Mouse (Mus musculus) MEL (cell line): ENCODE measurements at regions not wholly inside any gene's neighbourhood (a gene's known extent, or its start where the extent isn't known, plus 50 kb on each side); places are given as distances from the start of the nearest gene placed in this dataset.

ENCODE experiments used
- DNase-seq: peaks from one replicate; pipeline ENCODE4 v3.0.0; 2011; ENCODE audit warnings: low read depth, low spot score
- H3K27ac ChIP-seq: 2 replicates; pipeline ENCODE4 v1.5.1; 2012; ENCODE audit warnings: low read depth, mild to moderate bottlenecking, control low read depth, low read length, moderate library complexity; ENCODE audit not compliant: control insufficient read depth
- H3K27me3 ChIP-seq, 2 experiments: fragments of 150-350 bp in 1 of 2; sonication (generic) in 1 of 2; 2 replicates each; pipeline ENCODE4 v1.6.1; 2012; ENCODE audit warnings: low read length in 2 of 2, mild to moderate bottlenecking in 2 of 2, improper control_type of control experiment in 1 of 2, moderate library complexity in 1 of 2; ENCODE audit not compliant: insufficient read depth in 2 of 2, control insufficient read depth in 1 of 2
- H3K36me3 ChIP-seq, 2 experiments: 2 replicates each; pipeline ENCODE4 v1.6.1; 2012 to 2014; ENCODE audit warnings: low read length in 2 of 2, improper control_type of control experiment in 1 of 2, inconsistent platforms in 1 of 2, mild to moderate bottlenecking in 1 of 2; ENCODE audit not compliant: insufficient read depth in 2 of 2, control insufficient read depth in 1 of 2
- H3K4me1 ChIP-seq, 2 experiments: fragments of 150-350 bp in 1 of 2; sonication (generic) in 1 of 2; 2 replicates each; pipeline ENCODE4 v1.6.1; 2012; ENCODE audit warnings: low read length in 2 of 2, improper control_type of control experiment in 1 of 2, mild to moderate bottlenecking in 1 of 2; ENCODE audit not compliant: insufficient read depth in 2 of 2, control insufficient read depth in 1 of 2
- H3K4me3 ChIP-seq, 2 experiments: fragments of 150-350 bp in 1 of 2; sonication (generic) in 1 of 2; 2 replicates each; pipeline ENCODE4 v1.5.1; 2012; ENCODE audit warnings: low read depth in 2 of 2, low read length in 2 of 2, mild to moderate bottlenecking in 2 of 2, moderate library complexity in 2 of 2, control low read depth in 1 of 2, improper control_type of control experiment in 1 of 2; ENCODE audit not compliant: control insufficient read depth in 1 of 2, insufficient read depth in 1 of 2
- H3K79me2 ChIP-seq: 2 replicates; pipeline ENCODE4 v1.6.1; 2012; ENCODE audit warnings: mild to moderate bottlenecking, low read length, moderate library complexity; ENCODE audit not compliant: control insufficient read depth, poor library complexity, insufficient read depth
- H3K9ac ChIP-seq: 2 replicates; pipeline ENCODE4 v1.6.1; 2012; ENCODE audit warnings: low read depth, mild to moderate bottlenecking, control low read depth, low read length, moderate library complexity; ENCODE audit not compliant: control insufficient read depth, poor library complexity, severe bottlenecking
- H3K9me3 ChIP-seq: fragments of 150-350 bp; sonication (generic); replicated peaks from 2 replicates; pipeline ENCODE4 v1.6.1; 2012; ENCODE audit warnings: mild to moderate bottlenecking, low read length, improper control_type of control experiment, moderate library complexity; ENCODE audit not compliant: insufficient read depth
- BHLHE40 ChIP-seq: IDR thresholded peaks from 2 replicates; pipeline ENCODE4 v1.6.1; 2012; ENCODE audit warnings: low read depth, mild to moderate bottlenecking, inconsistent platforms, low read length, improper control_type of control experiment, borderline replicate concordance
- CHD1 ChIP-seq: IDR thresholded peaks from 2 replicates; pipeline ENCODE4 v1.6.1; 2012; ENCODE audit warnings: low read depth, mild to moderate bottlenecking, inconsistent platforms, low read length, improper control_type of control experiment
- CTCF ChIP-seq, 3 experiments: IDR thresholded peaks in 2 of 3; conservative IDR thresholded peaks in 1 of 3; 2 replicates each; pipeline ENCODE4 v1.5.1; 2011 to 2012; ENCODE audit warnings: low read length in 3 of 3, low read depth in 2 of 3, mild to moderate bottlenecking in 2 of 3, improper control_type of control experiment in 1 of 3, inconsistent platforms in 1 of 3, mixed read lengths in 1 of 3, moderate library complexity in 1 of 3; ENCODE audit not compliant: control insufficient read depth in 1 of 3, insufficient read depth in 1 of 3, poor library complexity in 1 of 3, severe bottlenecking in 1 of 3
- ELF1 ChIP-seq: IDR thresholded peaks from 2 replicates; pipeline ENCODE4 v1.6.1; 2014; ENCODE audit warnings: low read depth, mild to moderate bottlenecking, inconsistent platforms, low read length, improper control_type of control experiment, moderate library complexity
- ETS1 ChIP-seq: IDR thresholded peaks from 2 replicates; pipeline ENCODE4 v1.6.1; 2012; ENCODE audit warnings: low read depth, mild to moderate bottlenecking, inconsistent platforms, low read length, improper control_type of control experiment, moderate library complexity
- GATA1 ChIP-seq: IDR thresholded peaks from 2 replicates; pipeline ENCODE4 v1.6.1; 2011; ENCODE audit warnings: low read depth, low read length, improper control_type of control experiment
- HCFC1 ChIP-seq: IDR thresholded peaks from 2 replicates; pipeline ENCODE4 v1.6.1; 2012; ENCODE audit warnings: low read depth, mild to moderate bottlenecking, inconsistent platforms, low read length, improper control_type of control experiment, moderate library complexity
- JUND ChIP-seq: IDR thresholded peaks from 2 replicates; pipeline ENCODE4 v1.6.1; 2011; ENCODE audit warnings: low read depth, mild to moderate bottlenecking, improper control_type of control experiment, low read length
- MAZ ChIP-seq: IDR thresholded peaks from 2 replicates; pipeline ENCODE4 v1.6.1; 2012; ENCODE audit warnings: low read depth, mild to moderate bottlenecking, inconsistent platforms, low read length, improper control_type of control experiment
- MXI1 ChIP-seq: IDR thresholded peaks from 2 replicates; pipeline ENCODE4 v1.6.1; 2011; ENCODE audit warnings: mild to moderate bottlenecking, low read depth, low read length, improper control_type of control experiment
- MYB ChIP-seq: IDR thresholded peaks from 2 replicates; pipeline ENCODE4 v1.6.1; 2011; ENCODE audit warnings: mild to moderate bottlenecking, low read depth, low read length, improper control_type of control experiment
- MYC ChIP-seq: IDR thresholded peaks from 2 replicates; pipeline ENCODE4 v1.6.1; 2011; ENCODE audit warnings: low read depth, mild to moderate bottlenecking, low read length, improper control_type of control experiment, moderate library complexity
- POLR2A ChIP-seq, 2 experiments: IDR thresholded peaks; 2 replicates each; pipeline ENCODE4 v1.6.1; 2011 to 2012; ENCODE audit warnings: low read length in 2 of 2, mild to moderate bottlenecking in 2 of 2, control low read depth in 1 of 2, improper control_type of control experiment in 1 of 2, low read depth in 1 of 2, moderate library complexity in 1 of 2; ENCODE audit not compliant: control insufficient read depth in 1 of 2, insufficient read depth in 1 of 2, poor library complexity in 1 of 2
- POLR2AphosphoS2 ChIP-seq: IDR thresholded peaks from 2 replicates; pipeline ENCODE4 v1.6.1; 2011; ENCODE audit warnings: low read length, improper control_type of control experiment
- POLR2AphosphoS5 ChIP-seq: IDR thresholded peaks from 2 replicates; pipeline ENCODE4 v1.6.1; 2012; ENCODE audit warnings: low read depth, borderline replicate concordance, mild to moderate bottlenecking, inconsistent platforms, low read length, moderate library complexity, mixed read lengths
- SIN3A ChIP-seq: IDR thresholded peaks from 2 replicates; pipeline ENCODE4 v1.6.1; 2012; ENCODE audit warnings: low read length, improper control_type of control experiment, inconsistent platforms
- TAL1 ChIP-seq: IDR thresholded peaks from 2 replicates; pipeline ENCODE4 v1.6.1; 2012; ENCODE audit warnings: mild to moderate bottlenecking, inconsistent platforms, low read length, moderate library complexity, mixed read lengths
- TBP ChIP-seq: IDR thresholded peaks from 2 replicates; pipeline ENCODE4 v1.8.0; 2011; ENCODE audit warnings: low read depth, low read length, improper control_type of control experiment
- ZMIZ1 ChIP-seq: IDR thresholded peaks from 2 replicates; pipeline ENCODE4 v1.6.1; 2012; ENCODE audit warnings: low read depth, mild to moderate bottlenecking, inconsistent platforms, low read length, improper control_type of control experiment, moderate library complexity

DNA sequence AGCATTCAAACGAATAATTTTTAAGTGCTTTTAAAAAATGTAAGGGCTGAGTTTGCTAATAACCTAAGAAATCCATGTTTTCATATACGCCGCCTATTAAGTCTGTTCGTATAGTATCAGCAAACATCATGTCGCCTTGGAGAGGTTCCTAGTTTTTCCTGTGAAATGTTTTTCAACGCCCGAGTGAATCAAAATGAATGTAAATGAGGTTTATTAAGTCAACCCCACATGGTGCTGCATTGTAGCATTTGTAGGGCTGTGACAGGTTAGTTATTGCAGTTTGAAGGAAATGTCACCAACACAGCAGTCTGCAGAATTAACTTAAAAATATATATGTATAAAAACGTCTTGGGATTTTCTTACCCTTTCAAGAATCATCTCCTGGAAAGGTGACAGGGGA, 369.3 kb downstream of the Gm45692 start:
- no peaks in the 10 kb centered on the region for H3K79me2 ChIP-seq
- no peak overlapping the region for H3K9ac ChIP-seq
- H3K27me3 ChIP-seq: no peaks in the 10 kb centered on the region
- H3K4me3 ChIP-seq: no peak overlapping the region
- H3K4me1 ChIP-seq: no peaks in the 10 kb centered on the region
- TF ChIP-seq JUND: no peak
- TF ChIP-seq MXI1: no peak
- no peak for TF ChIP-seq MYB
- TF ChIP-seq GATA1: no peak
- no peak for TF ChIP-seq CHD1
- DNase-seq: no peak
- no peak overlapping the region for H3K27ac ChIP-seq
- no peaks in the 10 kb centered on the region for H3K9me3 ChIP-seq
- no peaks in the 10 kb centered on the region for H3K36me3 ChIP-seq

DNA sequence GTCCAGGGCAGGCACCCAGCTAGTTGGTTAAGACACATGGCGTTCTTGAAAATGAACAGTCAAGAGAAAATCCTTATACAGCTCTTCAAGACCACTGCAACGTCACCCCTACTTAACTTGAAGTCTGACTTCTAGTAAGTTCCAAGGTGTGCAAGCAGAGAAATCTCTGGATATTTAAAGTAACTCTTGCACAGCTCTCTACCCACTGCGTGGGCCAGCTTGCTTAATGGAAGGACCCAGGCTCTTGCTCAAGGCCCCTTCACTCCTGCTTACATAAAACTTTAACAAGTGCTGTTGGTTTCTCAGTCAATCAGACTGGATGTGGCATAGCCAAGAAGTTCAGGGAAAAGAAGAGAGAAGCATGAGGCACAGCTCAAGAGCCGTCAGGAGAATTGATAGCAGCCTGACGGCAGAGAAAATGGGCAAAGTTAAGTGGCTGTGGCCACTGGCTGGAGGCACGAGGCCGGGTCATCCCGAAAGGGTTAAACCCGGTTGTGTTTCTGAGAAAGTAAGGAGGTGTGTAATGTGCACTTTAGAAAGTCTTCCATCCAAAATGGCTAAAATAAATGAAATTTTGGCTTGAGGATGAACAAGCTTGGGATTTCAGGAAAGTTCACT, 382.0 kb downstream of the Gm45692 start:
- DNase-seq: no peak
- Histone ChIP-seq H3K9ac (no peak overlapping the region), H3K36me3 (no peaks in the 10 kb centered on the region), H3K27ac (no peak overlapping the region), H3K4me1 (no peaks in the 10 kb centered on the region), H3K4me3 (no peak overlapping the region), H3K27me3 (no peaks in the 10 kb centered on the region), H3K79me2 (no peaks in the 10 kb centered on the region), H3K9me3 (no peaks in the 10 kb centered on the region)
- TF ChIP-seq HCFC1 (no peak), SIN3A (no peak), MAZ (no peak), MXI1 (no peak), POLR2AphosphoS2 (no peak), BHLHE40 (no peak), POLR2A (IDR thresholded peaks at IDR 0.05; ENCODE audit: control insufficient read depth in 1 of 2, insufficient read depth in 1 of 2, low read depth in 1 of 2, low read length in 2 of 2, poor library complexity in 1 of 2) (no peak), CHD1 (no peak), TAL1 (no peak), ZMIZ1 (no peak), POLR2AphosphoS5 (no peak), TBP (no peak)

DNA sequence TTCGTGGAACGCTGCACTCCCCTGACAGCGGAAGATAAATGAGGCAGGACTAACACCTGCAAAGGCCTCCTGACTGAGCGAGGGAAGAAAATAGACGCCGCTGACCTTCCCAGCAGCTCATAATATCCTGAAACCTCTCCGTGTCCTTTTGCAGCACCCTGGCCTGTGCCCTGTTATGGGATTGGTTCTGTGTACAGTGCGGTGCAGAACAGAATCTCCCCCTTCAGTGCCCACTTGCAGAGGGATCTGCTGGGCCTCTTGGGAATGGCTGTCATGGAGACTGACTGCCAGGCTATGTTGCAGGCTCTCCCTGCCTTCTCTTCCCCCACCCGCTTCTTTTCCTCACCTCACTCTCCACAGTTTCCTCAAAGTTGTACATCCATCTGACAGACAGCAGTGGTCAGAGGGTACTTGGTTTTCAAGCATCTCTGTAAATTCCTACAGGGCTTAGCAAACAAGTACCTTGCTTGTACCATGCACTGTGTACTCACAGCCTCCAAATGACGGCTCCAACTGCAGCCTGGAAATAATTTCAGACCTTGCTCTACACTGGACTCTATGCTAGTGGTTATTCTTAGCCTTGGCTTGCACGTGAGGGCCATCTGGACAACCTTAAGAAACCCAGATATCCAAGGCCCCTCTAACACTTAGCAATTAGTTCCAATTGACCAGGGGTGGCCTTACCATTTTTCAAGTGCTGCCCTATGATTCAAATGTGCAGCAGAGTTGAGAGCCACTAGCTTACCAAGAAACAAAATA, 382.7 kb downstream of the Gm45692 start:
- no peaks in the 10 kb centered on the region for H3K79me2 ChIP-seq
- H3K27me3 ChIP-seq: no peaks in the 10 kb centered on the region
- DNase-seq: no peak
- H3K27ac ChIP-seq: no peak overlapping the region
- H3K4me3 ChIP-seq: no peak overlapping the region
- H3K9ac ChIP-seq: no peak overlapping the region
- H3K9me3 ChIP-seq: no peaks in the 10 kb centered on the region
- no peaks in the 10 kb centered on the region for H3K36me3 ChIP-seq
- TF ChIP-seq JUND (no peak), CTCF (IDR thresholded peaks at IDR 0.05 in 2 of 3, conservative IDR thresholded peaks at IDR 0.05 in 1 of 3; ENCODE audit: control insufficient read depth in 1 of 3, insufficient read depth in 1 of 3, low read depth in 2 of 3, low read length in 3 of 3, poor library complexity in 1 of 3, severe bottlenecking in 1 of 3) (no peak), POLR2A (IDR thresholded peaks at IDR 0.05; ENCODE audit: control insufficient read depth in 1 of 2, insufficient read depth in 1 of 2, low read depth in 1 of 2, low read length in 2 of 2, poor library complexity in 1 of 2) (no peak), POLR2AphosphoS2 (no peak), MYC (no peak), ETS1 (no peak), ELF1 (no peak)
- no peaks in the 10 kb centered on the region for H3K4me1 ChIP-seq
